Mouse (Mus musculus): ENCODE results near the gene Gm36079.
"Not testable (repeated sequence)": the region's sequence is repeated elsewhere in the genome, so short reads cannot be mapped to it uniquely, and the experiment has no call there.

Gm36079 gene

DNA sequence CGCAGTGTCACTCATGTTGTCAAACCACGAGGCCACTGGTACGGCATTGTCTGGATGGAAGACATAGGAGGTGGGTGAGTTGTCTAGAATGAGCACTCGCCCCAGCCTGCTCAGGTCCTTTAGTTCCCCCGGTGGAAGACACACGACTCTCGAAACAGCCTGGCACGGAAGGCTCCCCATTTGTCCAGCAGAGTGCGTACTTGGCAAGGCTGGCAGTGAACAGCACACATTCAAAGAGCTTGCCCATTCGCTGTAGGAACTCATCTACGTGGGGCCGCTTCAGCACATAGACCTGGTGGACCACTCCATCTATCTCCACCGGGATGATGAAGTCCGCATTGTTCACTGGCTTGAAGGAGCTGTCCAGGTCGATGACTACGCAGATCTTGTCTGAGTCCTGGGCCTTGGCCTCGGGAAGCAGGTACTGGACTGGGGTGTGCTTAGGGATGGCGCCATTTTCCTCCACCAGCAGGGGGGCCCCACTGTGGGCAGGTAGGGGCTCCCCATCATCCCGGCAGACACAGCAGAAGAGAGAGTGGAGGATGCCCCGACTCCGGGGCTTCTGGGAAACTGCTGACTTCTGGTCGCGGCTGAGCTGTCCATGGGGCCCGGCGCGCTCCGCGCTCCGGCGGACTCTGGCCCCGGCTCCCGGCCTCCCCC is 11.3 kb downstream of the Gm36079 start:
- DNase-seq: not testable (repeated sequence)

DNA sequence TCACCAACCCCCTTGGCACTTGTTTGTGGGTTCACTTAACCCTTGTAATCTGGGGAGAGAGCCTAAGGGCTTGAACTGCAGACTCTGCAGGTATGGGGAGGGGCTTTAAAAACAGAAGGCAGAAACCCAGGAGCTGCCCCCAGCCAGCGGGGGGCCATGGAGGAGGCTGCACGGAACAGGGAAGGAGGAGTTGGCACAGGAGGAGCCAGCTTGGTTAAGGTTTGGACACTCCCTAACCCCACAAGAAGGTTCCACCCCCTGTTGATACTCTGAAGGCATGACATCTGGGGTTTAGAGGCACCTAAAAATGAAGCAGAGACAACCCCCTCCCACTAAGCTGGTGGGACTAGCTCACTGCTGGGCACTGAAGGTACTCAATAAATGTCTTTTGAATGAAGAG is 12.8 kb downstream of the Gm36079 start:
- not testable (repeated sequence) for DNase-seq

- DNase-seq: not testable (repeated sequence)
These were observed 13.3 kb downstream of the Gm36079 start for GRCm38 (mm10) chr13:120013544-120013943.

GRCm38 (mm10) chr13:120010068-120010467 is 16.7 kb downstream of the Gm36079 start:
- DNase-seq: not testable (repeated sequence)

DNA sequence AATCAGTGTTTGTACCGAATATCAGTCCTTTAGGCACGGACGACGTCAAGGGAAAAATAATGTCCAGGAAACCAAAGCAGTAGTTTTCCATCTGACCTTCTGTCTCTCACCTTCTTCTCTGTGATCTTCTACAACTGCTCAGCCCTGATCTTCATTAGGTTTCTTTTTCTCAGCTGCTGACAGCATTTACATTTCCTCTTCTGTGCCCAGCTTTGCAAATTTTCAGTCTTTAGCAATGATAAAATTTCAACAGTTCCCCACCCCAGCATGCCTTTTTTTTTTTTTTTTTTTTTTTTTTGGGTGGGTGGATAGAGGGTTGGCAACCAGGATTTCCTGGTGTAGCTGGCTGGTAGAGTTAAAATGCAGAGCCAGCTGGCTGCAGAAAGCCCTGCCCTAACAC is 27.6 kb downstream of the Gm36079 start:
- DNase-seq: not testable (repeated sequence)

- not testable (repeated sequence) for DNase-seq
These were observed 28.2 kb downstream of the Gm36079 start for GRCm38 (mm10) chr13:119998442-119999086.

GRCm38 (mm10) chr13:119991917-119992496 is 34.8 kb downstream of the Gm36079 start:
- not testable (repeated sequence) for DNase-seq

GRCm38 (mm10) chr13:119991264-119991663 is 35.5 kb downstream of the Gm36079 start:
- DNase-seq: not testable (repeated sequence)

Measured in right cerebral cortex, postnatal 4 days (tissue).